Mouse (Mus musculus): Measurements from ENCODE around the gene Mblac2. TPM values are rescaled to one million over a fixed set of nuclear protein-coding genes. Genes with fewer than 3 reads are reported as not detected.

The Mblac2 gene
- polyA plus RNA-seq, 1 experiment from 2014 or later, result 5.2 TPM

- Histone ChIP-seq H3K36me3 (ENCODE audit: control insufficient read depth, insufficient read depth, low read length) (no peaks in the 10 kb centered on the region; the same call in 1 of the 2 replicates), H3K4me1 (replicated peaks; ENCODE audit: control insufficient read depth, insufficient read depth, low read length) (peaks cover 3% of the 10 kb centered on the region; the same call in 1 of the 2 replicates), H3K4me3 (ENCODE audit: low read depth, low read length) (peak overlapping the region; percentile 80), H3K27me3 (replicated peaks; ENCODE audit: control insufficient read depth, insufficient read depth, low read length) (no peaks in the 10 kb centered on the region), H3K27ac (ENCODE audit: low read depth, low read length) (peak overlapping the region; percentile 71), H3K4me2 (peak overlapping the region; percentile 82), H3K9ac (ENCODE audit: low read depth, low read length) (peak overlapping the region; percentile 68), H3K9me3 (ENCODE audit: control insufficient read depth, low read length) (no peaks in the 10 kb centered on the region)
- 36% methylated on average over 9 of the region's 9 CpGs for WGBS
- DNase-seq (ENCODE audit: low spot score) (no peak), ATAC-seq (replicated peaks; ENCODE audit: low FRiP score) (no peak)
Observed at GRCm38 (mm10) chr13:81782475-81782874, 71.3 kb downstream of the Mblac2 start.

- peak; percentile 89 for ATAC-seq (replicated peaks; ENCODE audit: low FRiP score)
- Histone ChIP-seq H3K9ac (ENCODE audit: low read depth, low read length) (peak within 1 kb of the TSS; percentile 94), H3K27me3 (replicated peaks; ENCODE audit: control insufficient read depth, insufficient read depth, low read length) (no peaks in the 10 kb centered on the region), H3K27ac (ENCODE audit: low read depth, low read length) (peak within 1 kb of the TSS; percentile 98), H3K4me1 (replicated peaks; ENCODE audit: control insufficient read depth, insufficient read depth, low read length) (peaks cover 3% of the 10 kb centered on the region; the same call in 1 of the 2 replicates), H3K4me2 (peak within 1 kb of the TSS; percentile 82), H3K36me3 (ENCODE audit: control insufficient read depth, insufficient read depth, low read length) (no peaks in the 10 kb centered on the region; the same call in 1 of the 2 replicates), H3K9me3 (ENCODE audit: control insufficient read depth, low read length) (no peaks in the 10 kb centered on the region), H3K4me3 (ENCODE audit: low read depth, low read length) (peak within 1 kb of the TSS; percentile 80)
- DNase-seq (ENCODE audit: low spot score), result peak; percentile 86
- 1% methylated on average over 29 of the region's 29 CpGs for WGBS
Observed at GRCm38 (mm10) chr13:81782971-81783404, 71.8 kb downstream of the Mblac2 start, which contains the start of gene Cetn3. Gene Cetn3, plus strand, starts transcription at chr13:81783077.

- Histone ChIP-seq H3K36me3 (ENCODE audit: control insufficient read depth, insufficient read depth, low read length) (peaks cover 3% of the 10 kb centered on the region; the same call in 1 of the 2 replicates), H3K27me3 (replicated peaks; ENCODE audit: control insufficient read depth, insufficient read depth, low read length) (no peaks in the 10 kb centered on the region), H3K9ac (ENCODE audit: low read depth, low read length) (peak overlapping the region; percentile 94), H3K4me2 (peak overlapping the region; percentile 69), H3K4me3 (ENCODE audit: low read depth, low read length) (peak overlapping the region; percentile 80), H3K27ac (ENCODE audit: low read depth, low read length) (peak overlapping the region; percentile 98), H3K4me1 (replicated peaks; ENCODE audit: control insufficient read depth, insufficient read depth, low read length) (peaks cover 3% of the 10 kb centered on the region; the same call in 1 of the 2 replicates), H3K9me3 (ENCODE audit: control insufficient read depth, low read length) (no peaks in the 10 kb centered on the region)
- ATAC-seq (replicated peaks; ENCODE audit: low FRiP score), result peak; percentile 96
- DNase-seq (ENCODE audit: low spot score), result peak; percentile 98
- under 1% methylated on average over 62 of the region's 62 CpGs for WGBS
Observed at GRCm38 (mm10) chr13:81783405-81784342, 72.5 kb downstream of the Mblac2 start.

- Histone ChIP-seq H3K9ac (ENCODE audit: low read depth, low read length) (no peak overlapping the region), H3K27ac (ENCODE audit: low read depth, low read length) (no peak overlapping the region), H3K36me3 (ENCODE audit: control insufficient read depth, insufficient read depth, low read length) (peaks cover 3% of the 10 kb centered on the region; the same call in 1 of the 2 replicates), H3K4me1 (replicated peaks; ENCODE audit: control insufficient read depth, insufficient read depth, low read length) (peaks cover 3% of the 10 kb centered on the region; the same call in 1 of the 2 replicates), H3K4me2 (no peak overlapping the region), H3K9me3 (ENCODE audit: control insufficient read depth, low read length) (no peaks in the 10 kb centered on the region), H3K27me3 (replicated peaks; ENCODE audit: control insufficient read depth, insufficient read depth, low read length) (no peaks in the 10 kb centered on the region), H3K4me3 (ENCODE audit: low read depth, low read length) (no peak overlapping the region)
- ATAC-seq (replicated peaks; ENCODE audit: low FRiP score), result no peak
- no peak for DNase-seq (ENCODE audit: low spot score)
- 84% methylated on average over 11 of the region's 11 CpGs for WGBS
Observed at GRCm38 (mm10) chr13:81785766-81786480, 74.8 kb downstream of the Mblac2 start.

- H3K4me1 ChIP-seq (replicated peaks; ENCODE audit: control insufficient read depth, insufficient read depth, low read length), result no peaks in the 10 kb centered on the region; the same call in 1 of the 2 replicates
- peaks cover 3% of the 10 kb centered on the region; the same call in 1 of the 2 replicates for H3K36me3 ChIP-seq (ENCODE audit: control insufficient read depth, insufficient read depth, low read length)
- no peak overlapping the region for H3K4me3 ChIP-seq (ENCODE audit: low read depth, low read length)
- H3K27me3 ChIP-seq (replicated peaks; ENCODE audit: control insufficient read depth, insufficient read depth, low read length), result no peaks in the 10 kb centered on the region
- H3K4me2 ChIP-seq, result no peak overlapping the region
- ATAC-seq (replicated peaks; ENCODE audit: low FRiP score) (no peak), DNase-seq (ENCODE audit: low spot score) (no peak)
- H3K27ac ChIP-seq (ENCODE audit: low read depth, low read length), result no peak overlapping the region
- no peak overlapping the region for H3K9ac ChIP-seq (ENCODE audit: low read depth, low read length)
- H3K9me3 ChIP-seq (ENCODE audit: control insufficient read depth, low read length), result no peaks in the 10 kb centered on the region
- WGBS, result 95% methylated on average over 8 of the region's 8 CpGs
Observed at GRCm38 (mm10) chr13:81790160-81790559, 79.0 kb downstream of the Mblac2 start.

GRCm38 (mm10) chr13:81791861-81792260, 80.7 kb downstream of the Mblac2 start:
- Histone ChIP-seq H3K27me3 (replicated peaks; ENCODE audit: control insufficient read depth, insufficient read depth, low read length) (no peaks in the 10 kb centered on the region), H3K9me3 (ENCODE audit: control insufficient read depth, low read length) (no peaks in the 10 kb centered on the region), H3K4me1 (replicated peaks; ENCODE audit: control insufficient read depth, insufficient read depth, low read length) (no peaks in the 10 kb centered on the region), H3K36me3 (ENCODE audit: control insufficient read depth, insufficient read depth, low read length) (peaks cover 3% of the 10 kb centered on the region; the same call in 1 of the 2 replicates), H3K4me2 (no peak overlapping the region), H3K4me3 (ENCODE audit: low read depth, low read length) (no peak overlapping the region), H3K27ac (ENCODE audit: low read depth, low read length) (no peak overlapping the region), H3K9ac (ENCODE audit: low read depth, low read length) (no peak overlapping the region)
- ATAC-seq (replicated peaks; ENCODE audit: low FRiP score) (no peak), DNase-seq (ENCODE audit: low spot score) (no peak)
- 52% methylated on average over 8 of the region's 8 CpGs for WGBS

- 22% methylated on average over 1 of the region's 1 CpGs for WGBS
- no peak overlapping the region for H3K27ac ChIP-seq (ENCODE audit: low read depth, low read length)
- no peak overlapping the region for H3K4me3 ChIP-seq (ENCODE audit: low read depth, low read length)
- H3K27me3 ChIP-seq (replicated peaks; ENCODE audit: control insufficient read depth, insufficient read depth, low read length), result no peaks in the 10 kb centered on the region
- no peaks in the 10 kb centered on the region for H3K4me1 ChIP-seq (replicated peaks; ENCODE audit: control insufficient read depth, insufficient read depth, low read length)
- DNase-seq (ENCODE audit: low spot score) (no peak), ATAC-seq (replicated peaks; ENCODE audit: low FRiP score) (no peak)
- H3K36me3 ChIP-seq (ENCODE audit: control insufficient read depth, insufficient read depth, low read length), result no peaks in the 10 kb centered on the region; the same call in 1 of the 2 replicates
- no peaks in the 10 kb centered on the region for H3K9me3 ChIP-seq (ENCODE audit: control insufficient read depth, low read length)
- H3K9ac ChIP-seq (ENCODE audit: low read depth, low read length), result no peak overlapping the region
- no peak overlapping the region for H3K4me2 ChIP-seq
Observed at GRCm38 (mm10) chr13:81793850-81794249, 82.7 kb downstream of the Mblac2 start.

- ATAC-seq (replicated peaks; ENCODE audit: low FRiP score) (no peak), DNase-seq (ENCODE audit: low spot score) (no peak)
- Histone ChIP-seq H3K27ac (ENCODE audit: low read depth, low read length) (no peak overlapping the region), H3K9ac (ENCODE audit: low read depth, low read length) (no peak overlapping the region), H3K4me1 (replicated peaks; ENCODE audit: control insufficient read depth, insufficient read depth, low read length) (no peaks in the 10 kb centered on the region), H3K4me2 (no peak overlapping the region), H3K27me3 (replicated peaks; ENCODE audit: control insufficient read depth, insufficient read depth, low read length) (no peaks in the 10 kb centered on the region), H3K9me3 (ENCODE audit: control insufficient read depth, low read length) (no peaks in the 10 kb centered on the region), H3K4me3 (ENCODE audit: low read depth, low read length) (no peak overlapping the region), H3K36me3 (ENCODE audit: control insufficient read depth, insufficient read depth, low read length) (no peaks in the 10 kb centered on the region)
- 42% methylated on average over 3 of the region's 3 CpGs for WGBS
Observed at GRCm38 (mm10) chr13:81801121-81801520, 90.0 kb downstream of the Mblac2 start.
